Mouse (Mus musculus): ENCODE data around the gene Gm8281.
"Not testable (repeated sequence)": the region's sequence is repeated elsewhere in the genome, so short reads cannot be mapped to it uniquely, and the experiment has no call there.

The Gm8281 gene

GRCm38 (mm10) chr14:5070611-5071490 is at the start of gene Gm8281:
Gm8281 (plus strand) TSS chr14:5071040.
- in situ Hi-C loops (cut with MboI, MseI): not testable (repeated sequence)

GRCm38 (mm10) chr14:5050329-5050728 is 20.5 kb upstream of the Gm8281 start, which contains the start of gene 4930555G01Rik:
4930555G01Rik (plus strand) TSS chr14:5050629.
- in situ Hi-C loops (cut with MboI, MseI): loop anchor here (5.0 kb wide), 1 partner anchor 1048 kb away; no protein-coding TSS in a partner anchor

- in situ Hi-C loops (cut with MboI, MseI): not testable (repeated sequence)
Observed at GRCm38 (mm10) chr14:5131219-5131618, 60.4 kb downstream of the Gm8281 start, which contains the start of gene Gm8279. Gm8279 (plus strand) TSS chr14:5131519.

All from T-helper 1 cell (primary cell).